Mouse (Mus musculus) lung, adult 2 months (tissue): ENCODE data around the gene Gm9945. TPM values are rescaled to one million over a fixed set of nuclear protein-coding genes. Genes with fewer than 3 reads are reported as not detected.

Source experiments
- DNase-seq: peaks from one replicate; pipeline ENCODE4 v3.0.0; 2022
- H3K4me1 ChIP-seq: fragments of 200-500 bp; 2 replicates; pipeline ENCODE4 v1.6.1; 2011; ENCODE audit warnings: low read length; ENCODE audit not compliant: control insufficient read depth, insufficient read depth
- H3K4me3 ChIP-seq: fragments of 200-500 bp; replicated peaks from 2 replicates; pipeline ENCODE3; 2011; ENCODE audit warnings: low read depth, mild to moderate bottlenecking, control low read depth, low read length; ENCODE audit errors: extremely low read depth
- CTCF ChIP-seq: fragments of 200-500 bp; IDR thresholded peaks from 2 replicates; pipeline ENCODE4 v1.5.1; 2011; ENCODE audit warnings: mild to moderate bottlenecking, low read length, control low read depth; ENCODE audit not compliant: insufficient read depth
- POLR2A ChIP-seq: fragments of 200-500 bp; IDR thresholded peaks from 2 replicates; pipeline ENCODE4 v1.6.1; 2011; ENCODE audit warnings: low read depth, mild to moderate bottlenecking, control low read depth, low read length, borderline replicate concordance; ENCODE audit errors: extremely low read depth
- WGBS: fragments of 180-500 bp; shearing (Covaris S2); methylation state at CpG from one replicate; pipeline ENCODE4 v1.1.7; 2018; 5-methylcytosine and 5-hydroxymethylcytosine counted together
- polyA plus RNA-seq: library from polyadenylated mRNA; depleted of rRNA; stranded (reverse); fragments of >200 nt; gene quantifications from 2 replicates; pipeline ENCODE4 v1.2.3, GENCODE M21; 2012

The Gm9945 gene
- polyA plus RNA-seq, 1 experiment: not detected

DNA sequence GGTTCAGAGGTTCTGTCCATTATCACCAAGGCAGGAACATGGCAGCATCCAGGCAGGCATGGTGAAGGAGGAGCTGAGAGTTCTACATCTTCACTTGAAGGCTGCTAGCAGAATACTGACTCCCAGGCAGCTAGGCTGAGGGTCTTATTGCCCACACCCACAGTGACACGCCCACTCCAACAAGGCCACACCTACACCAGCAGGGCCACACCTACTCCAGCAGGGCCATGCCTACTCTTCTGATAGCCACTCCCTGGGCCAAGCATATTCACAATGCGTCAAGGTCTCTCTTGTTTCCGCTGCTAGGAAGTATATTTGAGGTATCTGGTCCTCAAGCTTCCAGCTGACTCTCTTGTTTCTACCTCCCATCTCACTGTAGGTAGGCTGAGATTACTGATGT lies 21.0 kb upstream of the Gm9945 start:
- H3K4me3 ChIP-seq: no peak overlapping the region
- DNase-seq: no peak
- H3K4me1 ChIP-seq: peaks cover 2% of the 10 kb centered on the region
- TF ChIP-seq POLR2A (no peak), CTCF (no peak)
- 69% methylated on average over 3 of the region's 3 CpGs for WGBS

DNA sequence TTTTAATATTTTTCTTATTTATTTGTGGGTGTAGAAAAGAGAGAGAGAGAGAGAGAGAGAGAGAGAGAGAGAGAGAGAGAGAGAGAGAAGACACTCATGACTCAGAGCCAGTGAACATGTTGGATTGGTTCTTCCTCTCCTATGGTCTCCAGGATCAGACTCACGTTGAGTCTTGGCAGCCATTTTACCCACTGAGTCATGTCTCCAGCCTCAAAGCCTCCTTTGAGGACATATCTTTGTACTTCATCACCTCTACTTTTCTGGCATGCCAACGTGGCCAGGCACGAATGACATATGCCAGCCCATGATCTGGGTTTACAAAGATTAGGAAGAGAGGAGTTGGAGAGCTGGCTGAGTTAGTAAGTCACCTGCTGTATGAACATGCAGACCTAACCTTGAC lies 19.8 kb upstream of the Gm9945 start:
- Histone ChIP-seq H3K4me3 (no peak overlapping the region), H3K4me1 (peaks cover 2% of the 10 kb centered on the region)
- 81% methylated on average over 3 of the region's 3 CpGs for WGBS
- no peak for DNase-seq
- TF ChIP-seq CTCF: no peak
- TF ChIP-seq POLR2A: no peak

DNA sequence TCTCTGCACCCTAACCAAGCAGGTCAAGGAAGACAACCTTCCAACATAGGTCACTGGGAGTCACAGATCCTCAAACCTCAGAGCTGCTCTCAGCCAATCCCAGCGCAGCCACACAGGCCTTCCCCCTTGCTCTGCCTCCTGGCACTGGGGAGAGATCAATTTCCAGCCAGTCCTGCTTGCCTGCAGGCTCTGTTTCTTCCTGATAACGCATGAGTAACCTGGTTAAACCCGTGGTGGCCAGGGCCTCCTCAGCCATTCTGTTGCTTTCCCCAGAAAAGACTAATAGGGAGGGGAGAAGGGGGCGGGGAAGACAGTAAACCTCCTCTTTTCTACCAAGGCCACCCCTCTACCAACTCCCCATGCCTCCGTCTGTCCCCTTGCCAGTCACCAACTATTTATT lies 18.2 kb upstream of the Gm9945 start:
- WGBS: 49% methylated on average over 5 of the region's 5 CpGs
- peaks cover 2% of the 10 kb centered on the region for H3K4me1 ChIP-seq
- no peak for DNase-seq
- no peak for TF ChIP-seq CTCF
- TF ChIP-seq POLR2A: no peak
- H3K4me3 ChIP-seq: no peak overlapping the region

DNA sequence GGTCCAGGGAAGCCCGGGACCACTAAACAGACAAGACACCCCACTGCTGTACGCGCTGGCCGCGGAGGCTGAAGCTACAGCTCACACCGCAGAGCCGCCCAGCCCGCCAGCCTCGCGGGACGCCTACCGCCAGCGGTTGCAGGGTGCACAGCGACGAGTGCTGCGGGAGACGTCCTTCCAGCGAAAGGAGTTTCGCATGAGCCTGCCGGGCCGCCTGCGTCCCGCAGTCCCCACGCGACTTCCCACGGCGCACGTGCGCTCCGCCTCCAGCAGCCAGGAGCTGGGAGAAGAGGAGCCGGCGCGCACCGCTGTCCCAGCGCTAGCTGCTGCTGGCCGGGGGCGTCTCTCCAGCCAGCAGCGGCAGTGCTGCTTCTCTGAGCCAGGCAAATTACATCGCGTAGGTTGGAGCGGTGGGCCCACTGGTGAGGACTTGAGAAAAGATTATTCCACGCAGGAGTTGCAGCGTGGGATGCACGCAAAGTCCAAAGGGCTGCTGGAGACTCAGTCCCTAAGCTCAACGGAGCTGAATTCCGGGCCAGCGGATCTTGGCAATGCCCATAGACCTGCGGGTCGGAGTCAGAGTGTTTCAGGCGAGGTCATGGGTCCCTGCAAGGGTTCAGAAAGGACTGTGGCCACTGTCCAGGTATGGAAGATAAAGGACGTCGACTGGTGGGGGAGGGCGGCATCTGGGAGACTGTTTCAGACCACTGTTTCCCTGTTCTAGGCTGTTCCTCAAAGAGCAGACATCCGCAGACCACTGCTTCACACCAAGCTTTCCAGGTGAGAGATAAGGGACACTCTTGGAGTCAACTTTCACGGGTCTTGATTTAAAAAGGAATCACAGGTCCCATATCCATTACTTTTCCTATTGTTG lies 16.2 kb upstream of the Gm9945 start:
- Histone ChIP-seq H3K4me1 (no peaks in the 10 kb centered on the region; the same call in 1 of the 2 replicates), H3K4me3 (no peak overlapping the region)
- DNase-seq: no peak
- WGBS: 27% methylated on average over 55 of the region's 55 CpGs
- TF ChIP-seq CTCF (no peak), POLR2A (no peak)

DNA sequence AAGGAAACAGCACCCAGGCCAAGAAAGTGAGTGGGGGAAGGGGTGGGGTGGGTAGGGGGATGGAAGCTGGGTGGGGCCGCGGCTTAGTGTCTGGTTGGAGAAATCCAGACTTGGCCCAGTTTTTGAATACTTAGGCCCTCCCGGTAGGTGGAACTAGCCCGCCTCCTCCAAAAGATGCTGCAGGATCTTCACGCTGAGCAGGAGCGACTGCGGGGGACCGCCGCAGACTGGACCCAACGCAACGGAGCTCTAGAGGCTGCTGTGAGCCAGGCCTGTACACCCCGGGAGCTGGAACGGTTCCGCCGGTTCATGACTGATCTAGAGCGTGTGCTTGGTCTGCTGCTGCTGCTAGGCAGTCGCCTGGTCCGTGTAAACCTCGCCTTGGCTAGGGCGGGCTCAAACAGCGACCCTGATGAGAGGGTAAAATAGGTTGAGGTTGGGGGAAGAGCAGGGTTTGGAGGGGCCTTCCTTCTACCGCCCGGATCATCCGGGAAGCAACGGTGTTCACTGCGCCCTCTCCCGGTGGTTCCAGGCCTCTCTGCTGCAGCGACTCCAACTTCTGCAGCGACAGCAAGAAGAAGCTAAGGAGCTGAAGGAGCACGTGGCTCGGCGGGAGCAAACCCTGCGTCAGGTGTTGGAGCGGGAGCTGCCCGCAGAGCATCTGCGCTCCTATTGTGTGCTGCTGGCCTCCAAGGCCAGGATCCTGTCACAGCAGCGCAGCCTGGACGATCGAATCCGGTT lies 13.6 kb upstream of the Gm9945 start:
- DNase-seq: peak; percentile 75
- WGBS: 17% methylated on average over 40 of the region's 40 CpGs

DNA sequence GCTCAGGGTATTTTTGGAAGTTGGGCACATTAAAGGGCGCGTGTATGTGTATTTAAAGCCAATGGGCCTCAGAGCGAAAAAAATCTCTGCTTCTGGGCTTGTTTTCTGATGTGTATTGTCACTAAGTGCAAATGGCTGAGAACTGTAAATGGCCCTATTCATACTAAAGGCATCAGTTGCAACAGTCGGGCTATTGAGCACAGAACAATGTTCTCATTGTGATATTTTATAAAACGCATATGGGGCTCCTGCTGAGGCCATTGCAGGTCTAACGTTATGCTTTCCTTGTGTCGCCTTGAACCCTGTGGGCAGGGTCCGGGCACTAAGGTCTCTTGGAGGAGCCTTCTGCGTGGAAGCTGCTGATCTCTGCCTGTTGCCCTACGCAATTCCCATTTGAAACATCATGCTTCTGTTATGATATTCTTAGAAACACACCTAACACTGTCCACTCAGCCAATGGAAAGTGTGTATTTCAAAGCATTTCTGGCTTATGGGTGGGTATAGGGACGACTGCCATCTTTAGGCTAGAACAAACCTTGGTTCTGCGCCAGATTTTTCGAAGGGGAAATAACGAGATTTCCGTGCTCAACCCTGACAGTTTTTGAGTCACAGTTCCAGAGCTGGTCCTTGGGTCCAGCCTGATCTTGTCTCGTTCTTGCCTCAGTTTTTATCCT lies 10.5 kb upstream of the Gm9945 start:
- Histone ChIP-seq H3K4me3 (no peak overlapping the region), H3K4me1 (no peaks in the 10 kb centered on the region)
- WGBS: 38% methylated on average over 16 of the region's 16 CpGs
- TF ChIP-seq POLR2A (no peak), CTCF (no peak)
- no peak for DNase-seq

More for the DNA sequence above, 13.6 kb upstream of the Gm9945 start:
- peak overlapping the region; percentile 48 for H3K4me3 ChIP-seq
- H3K4me1 ChIP-seq: no peaks in the 10 kb centered on the region; the same call in 1 of the 2 replicates
- TF ChIP-seq CTCF: peak; percentile 70
- no peak for TF ChIP-seq POLR2A

DNA sequence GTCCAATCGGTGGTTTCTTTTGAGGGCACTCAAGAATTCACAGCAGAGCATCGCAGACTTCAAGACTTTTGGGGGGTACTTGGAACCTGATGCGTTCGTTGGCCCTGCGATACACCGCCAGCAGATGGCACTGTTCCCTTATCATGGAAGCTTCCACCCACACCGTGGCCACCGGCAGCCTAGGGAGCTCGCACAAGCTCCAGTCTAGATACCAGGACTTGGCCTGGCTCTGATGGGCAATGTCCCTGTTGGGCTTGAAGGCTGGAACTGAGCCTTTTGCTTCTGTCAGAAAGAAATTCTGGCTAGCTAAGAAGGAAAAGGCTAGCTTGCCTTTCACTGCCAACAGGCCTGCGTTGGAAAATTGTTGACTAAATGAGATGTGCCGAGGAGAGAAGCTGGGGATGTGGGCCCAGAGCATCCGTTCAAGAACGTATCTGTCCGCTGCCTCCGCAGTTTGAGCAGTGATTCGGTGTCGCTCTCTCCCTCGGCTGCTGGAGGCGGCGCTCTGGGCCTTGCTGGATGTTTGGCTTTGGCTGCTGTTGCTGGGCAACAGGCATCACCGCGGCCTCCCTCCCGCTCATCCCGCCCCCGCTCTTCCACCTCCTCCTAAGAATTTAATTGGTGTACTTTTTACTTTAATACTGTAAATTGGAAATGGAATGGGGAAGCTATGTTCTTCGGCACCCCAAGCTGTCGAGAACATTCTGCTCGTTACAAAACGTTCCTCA lies 9.8 kb upstream of the Gm9945 start, which contains the start of gene Gm9837:
Gene Gm9837, minus strand, starts transcription at position 512 of the 728 bp plus-strand sequence.
- Histone ChIP-seq H3K4me1 (no peaks in the 10 kb centered on the region), H3K4me3 (no peak within 1 kb of the TSS)
- DNase-seq: peak; percentile 84
- TF ChIP-seq CTCF (peak; percentile 97), POLR2A (no peak)
- 6% methylated on average over 29 of the region's 29 CpGs for WGBS

DNA sequence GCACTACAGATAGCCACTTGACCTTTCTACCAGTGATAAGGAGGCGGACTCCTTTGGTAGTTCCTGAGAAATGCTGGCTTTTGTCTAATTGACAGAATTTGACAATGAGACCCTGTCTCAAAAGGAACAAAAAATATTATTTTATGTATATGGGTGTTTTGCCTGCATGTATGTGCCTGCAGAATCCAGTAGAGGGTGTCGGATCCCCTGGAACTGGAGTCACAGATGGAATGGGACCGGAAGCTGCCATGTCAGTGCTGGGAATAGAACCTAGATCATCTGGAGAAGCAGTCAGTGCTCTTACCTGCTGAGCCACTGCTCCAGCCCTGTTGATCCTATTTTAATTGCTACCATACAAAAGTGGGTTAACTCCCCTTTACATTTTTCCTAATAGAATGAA lies 7.3 kb upstream of the Gm9945 start:
- Histone ChIP-seq H3K4me1 (no peaks in the 10 kb centered on the region), H3K4me3 (no peak overlapping the region)
- no peak for DNase-seq
- 78% methylated on average over 3 of the region's 3 CpGs for WGBS
- TF ChIP-seq POLR2A (no peak), CTCF (no peak)

DNA sequence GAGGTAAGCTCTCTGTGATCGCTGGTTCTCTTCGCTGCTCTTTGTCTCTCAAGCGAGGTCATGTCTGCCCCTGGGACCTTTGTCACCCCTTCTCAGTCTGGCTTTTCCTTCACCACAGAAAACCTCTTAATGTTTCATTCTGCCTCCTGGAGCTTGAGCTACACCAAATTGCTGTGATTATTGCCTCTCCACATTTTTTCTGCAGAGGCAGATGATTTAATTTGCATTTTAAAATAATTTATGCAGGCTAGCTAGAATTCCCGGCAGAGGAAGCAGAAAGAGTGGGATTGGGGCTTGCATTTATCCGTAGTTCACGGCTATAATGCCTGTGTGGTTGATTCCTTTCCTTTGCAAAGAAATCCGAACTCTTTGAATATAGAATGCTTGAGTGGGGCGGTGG lies 4.3 kb upstream of the Gm9945 start:
- H3K4me1 ChIP-seq: no peaks in the 10 kb centered on the region
- 32% methylated on average over 8 of the region's 8 CpGs for WGBS
- TF ChIP-seq CTCF (no peak), POLR2A (no peak)
- no peak for DNase-seq
- no peak overlapping the region for H3K4me3 ChIP-seq
